Mouse (Mus musculus) liver, postnatal 0 days (tissue): Measurements from ENCODE around the gene Hgd.

Source experiments
- CTCF ChIP-seq: sonication (generic); IDR thresholded peaks from 2 replicates; pipeline ENCODE4 v1.5.1; 2016; ENCODE audit warnings: antibody characterized with exemption, low read depth
- EP300 ChIP-seq: IDR thresholded peaks from 2 replicates; pipeline ENCODE4 v1.6.1; 2016; ENCODE audit warnings: antibody characterized with exemption, low read depth, mild to moderate bottlenecking

DNA sequence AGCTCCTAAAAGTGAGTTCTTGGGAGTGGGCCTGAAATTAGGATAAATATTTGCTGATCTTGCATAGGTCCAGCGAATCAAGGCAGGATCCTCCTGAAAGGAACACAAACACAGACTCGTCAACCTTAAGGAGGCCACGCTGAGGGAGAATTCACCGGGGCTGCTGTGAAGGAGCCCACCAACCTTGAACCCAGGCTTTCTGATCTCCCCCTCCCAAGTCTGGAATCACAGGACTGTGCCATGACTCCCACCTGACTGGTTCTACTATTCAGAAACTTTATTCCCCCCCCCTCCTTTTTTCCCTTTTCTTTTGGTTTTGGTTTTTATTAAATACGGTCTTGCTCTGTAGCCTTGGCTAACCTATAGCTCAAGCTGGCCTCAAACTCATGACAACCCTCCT, 69.1 kb downstream of the Hgd start:
- TF ChIP-seq CTCF (no peak), EP300 (no peak)
